Mouse (Mus musculus) liver, embryonic 11.5 days (tissue): ENCODE results near the gene Lman1l. TPM values are rescaled to one million over a fixed set of nuclear protein-coding genes. Genes with fewer than 3 reads are reported as not detected.
A peak's percentile ranks its signal among the peaks of the same experiment; 100 is the strongest.

Source experiments
- ATAC-seq: fragments of 200-750 bp; cut with Nextera tagmentation; replicated peaks from 2 replicates; pipeline ENCODE4 v1.8.0; 2017; ENCODE audit warnings: moderate number of reproducible peaks, mild to moderate bottlenecking, moderate TSS enrichment, moderate library complexity; ENCODE audit not compliant: low FRiP score
- DNase-seq: peaks from one replicate; pipeline ENCODE4 v3.0.0-alpha.2; 2017; ENCODE audit warnings: low spot score
- H3K27ac ChIP-seq: fragments of 300-500 bp; sonication (generic); 2 replicates; pipeline ENCODE4 v1.5.1; 2014; ENCODE audit warnings: mild to moderate bottlenecking, low read depth, low read length, control low read depth
- H3K27me3 ChIP-seq: fragments of 300-500 bp; sonication (generic); replicated peaks from 2 replicates; pipeline ENCODE4 v1.6.1; 2014; ENCODE audit warnings: low read length, mixed read lengths; ENCODE audit not compliant: control insufficient read depth, insufficient read depth
- H3K36me3 ChIP-seq: fragments of 300-500 bp; sonication (generic); 2 replicates; pipeline ENCODE4 v1.6.1; 2014; ENCODE audit warnings: mild to moderate bottlenecking, low read length, moderate library complexity, mixed read lengths; ENCODE audit not compliant: control insufficient read depth, insufficient read depth
- H3K4me1 ChIP-seq: fragments of 300-500 bp; sonication (generic); replicated peaks from 2 replicates; pipeline ENCODE4 v1.6.1; 2014; ENCODE audit warnings: low read length, mixed read lengths; ENCODE audit not compliant: control insufficient read depth, insufficient read depth
- H3K4me2 ChIP-seq: fragments of 300-500 bp; sonication (generic); 2 replicates; pipeline ENCODE4 v1.6.1; 2014; ENCODE audit warnings: mild to moderate bottlenecking, control low read depth, moderate library complexity
- H3K4me3 ChIP-seq: fragments of 300-500 bp; sonication (generic); 2 replicates; pipeline ENCODE4 v1.5.1; 2014; ENCODE audit warnings: low read depth, low read length, control low read depth
- H3K9ac ChIP-seq: fragments of 300-500 bp; sonication (generic); 2 replicates; pipeline ENCODE4 v1.6.1; 2014; ENCODE audit warnings: low read depth, low read length, control low read depth
- H3K9me3 ChIP-seq: fragments of 300-500 bp; sonication (generic); 2 replicates; pipeline ENCODE4 v1.6.1; 2016; ENCODE audit warnings: low read length, inconsistent platforms, mixed read lengths; ENCODE audit not compliant: control insufficient read depth
- WGBS: fragments of 180-500 bp; shearing (Covaris S2); extraction: QIAGEN DNeasy Blood & Tissue Kit; methylation state at CpG from one replicate; pipeline ENCODE4 v1.1.7; 2014; 5-methylcytosine and 5-hydroxymethylcytosine counted together
- polyA plus RNA-seq: library from polyadenylated mRNA; unstranded; fragments of >200 nt; fragmentation: Nextera tagmentation; extraction: Ambion mirVana; gene quantifications from 2 replicates; pipeline ENCODE4 v1.2.1, GENCODE M21; 2014

The Lman1l gene
- polyA plus RNA-seq, 1 experiment from 2014 or later = not detected

DNA sequence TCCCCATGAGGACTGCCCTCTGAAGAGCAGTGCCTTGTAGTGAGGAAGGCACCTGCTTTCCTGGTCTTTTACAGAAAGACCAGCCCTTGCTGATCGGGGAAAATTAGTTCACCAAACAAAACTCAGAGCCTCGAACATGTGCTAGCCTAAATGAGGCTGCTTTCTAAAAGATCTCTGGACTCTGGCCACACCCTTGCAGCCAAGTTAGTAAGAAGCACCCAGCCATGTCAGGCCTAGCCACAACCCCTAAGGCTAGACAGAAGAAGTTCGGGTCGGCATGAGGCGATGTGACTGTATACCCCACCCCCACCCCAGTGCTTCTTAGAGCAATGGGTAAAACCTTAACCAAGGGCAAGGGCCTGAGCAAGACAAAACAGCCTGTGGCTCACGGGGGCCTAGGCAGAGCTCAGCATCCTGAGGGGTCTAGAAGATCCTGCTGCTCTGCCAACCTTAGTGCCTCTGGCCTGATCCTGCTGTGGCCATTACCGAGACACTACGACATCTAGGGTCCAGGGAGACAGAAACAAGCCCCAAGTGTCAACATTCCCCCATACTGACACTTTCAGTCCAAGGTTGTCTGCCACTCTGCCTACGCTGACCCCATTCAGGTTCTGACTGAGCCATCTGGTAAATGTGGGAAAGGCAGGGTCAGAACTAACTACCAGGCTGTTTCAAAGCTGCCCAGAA lies 22.7 kb upstream of the Lman1l start:
- WGBS = 31% methylated on average over 9 of the region's 9 CpGs
- ATAC-seq (no peak), DNase-seq (no peak)
- H3K4me1 ChIP-seq = peaks cover 78% of the 10 kb centered on the region
- peak overlapping the region; percentile 97 for H3K27ac ChIP-seq
- H3K4me2 ChIP-seq = peak overlapping the region; percentile 94
- H3K27me3 ChIP-seq = no peaks in the 10 kb centered on the region
- H3K4me3 ChIP-seq = peak overlapping the region; percentile 98
- H3K9me3 ChIP-seq = no peaks in the 10 kb centered on the region
- H3K36me3 ChIP-seq = peaks cover 4% of the 10 kb centered on the region; the same call in 1 of the 2 replicates
- H3K9ac ChIP-seq = peak overlapping the region; percentile 97

DNA sequence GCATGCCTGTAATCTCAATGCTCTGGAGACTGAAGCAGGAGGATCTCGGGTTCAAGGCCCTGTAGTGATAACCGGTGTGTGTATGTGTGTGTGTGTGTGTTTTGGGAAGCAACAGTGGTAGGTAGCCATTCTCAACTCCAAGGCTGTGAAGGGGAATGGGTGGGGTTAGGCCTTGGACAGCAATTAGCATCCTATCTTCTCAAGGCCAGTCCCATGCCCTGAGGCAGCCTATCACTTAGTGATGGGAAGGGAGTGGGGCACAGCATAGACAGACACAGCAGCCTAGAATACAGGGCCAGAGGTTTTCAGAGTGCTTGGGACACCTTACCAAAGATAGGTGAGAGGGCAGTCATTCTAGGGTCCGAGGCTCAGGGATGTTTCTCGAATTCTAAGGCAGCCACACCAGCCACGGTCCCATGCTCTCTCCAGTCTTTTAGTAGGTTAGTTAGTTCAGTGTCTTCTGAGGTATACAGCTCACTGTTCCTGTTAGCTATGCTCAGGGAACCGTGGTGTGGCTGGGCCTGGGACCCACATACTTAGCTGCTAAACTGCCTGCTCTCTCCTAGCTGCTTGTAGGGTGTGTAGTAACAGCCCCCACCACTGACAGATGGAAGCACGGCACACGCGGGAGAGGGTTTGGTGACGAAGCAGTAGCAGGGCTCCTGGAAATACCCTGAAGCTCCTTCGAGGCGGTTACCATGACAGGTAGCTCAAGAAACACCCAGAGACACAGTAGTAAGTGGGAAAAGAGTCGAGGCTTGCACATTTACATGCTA lies 21.4 kb upstream of the Lman1l start:
- H3K4me3 ChIP-seq = 0 out of 2 replicates have a peak overlapping the region, but pooled peaks have one; percentile 98
- no peak for DNase-seq
- peak overlapping the region; percentile 87 for H3K27ac ChIP-seq
- H3K4me1 ChIP-seq = peaks cover 82% of the 10 kb centered on the region
- H3K9me3 ChIP-seq = no peaks in the 10 kb centered on the region
- 0 out of 2 replicates have a peak overlapping the region, but pooled peaks have one; percentile 7 for H3K9ac ChIP-seq
- WGBS = 81% methylated on average over 13 of the region's 13 CpGs
- no peaks in the 10 kb centered on the region for H3K27me3 ChIP-seq
- peak overlapping the region; percentile 94 for H3K4me2 ChIP-seq
- ATAC-seq = no peak
- peaks cover 4% of the 10 kb centered on the region; the same call in 1 of the 2 replicates for H3K36me3 ChIP-seq

DNA sequence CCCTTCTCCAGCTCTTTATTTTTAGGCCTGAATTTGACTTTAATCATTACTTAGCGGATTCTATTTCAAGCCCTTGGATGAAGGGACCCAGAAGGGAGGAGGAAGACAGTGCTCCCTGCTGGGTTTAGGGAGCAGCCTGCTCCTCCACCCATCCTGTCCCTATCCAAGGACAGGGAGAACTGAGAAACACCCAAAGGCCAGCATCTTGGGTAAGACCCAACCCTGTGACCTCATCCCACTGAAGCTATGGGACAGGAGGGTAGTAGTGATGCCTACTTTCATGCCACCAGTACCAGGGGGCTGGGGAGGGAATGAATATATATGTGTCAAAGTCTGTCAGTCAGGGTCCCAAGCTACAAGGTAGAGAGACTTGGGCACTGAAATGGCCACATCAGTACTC lies 20.4 kb upstream of the Lman1l start:
- 83% methylated on average over 1 of the region's 1 CpGs for WGBS
- Histone ChIP-seq H3K4me1 (peaks cover 78% of the 10 kb centered on the region), H3K4me3 (peak overlapping the region; percentile 38), H3K9me3 (no peaks in the 10 kb centered on the region), H3K27me3 (no peaks in the 10 kb centered on the region), H3K9ac (peak overlapping the region; percentile 34; the same call in 1 of the 2 replicates), H3K27ac (peak overlapping the region; percentile 87), H3K4me2 (peak overlapping the region; percentile 73), H3K36me3 (peaks cover 4% of the 10 kb centered on the region; the same call in 1 of the 2 replicates)
- no peak for DNase-seq
- no peak for ATAC-seq

DNA sequence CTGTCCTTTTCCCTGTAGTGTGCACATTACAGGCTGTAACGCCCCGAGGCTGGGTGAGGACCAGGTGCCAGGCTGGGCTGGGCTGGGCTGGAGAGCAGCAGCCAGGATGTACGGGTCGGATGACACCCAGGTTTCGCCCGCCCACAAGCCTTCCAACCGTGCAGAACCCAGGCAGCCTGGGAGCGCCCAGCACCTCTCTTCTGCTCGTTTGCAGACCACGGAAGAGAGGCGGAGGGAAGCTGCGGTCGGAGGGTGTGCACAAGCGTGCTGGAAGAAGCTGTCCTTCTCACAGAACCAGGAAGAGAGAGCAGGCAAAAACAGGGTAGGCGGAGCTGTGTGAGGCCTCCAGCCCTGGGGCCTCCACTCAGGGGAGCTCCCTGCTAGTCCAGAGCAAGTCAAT lies 19.8 kb upstream of the Lman1l start:
- peak overlapping the region; percentile 38 for H3K4me3 ChIP-seq
- ATAC-seq (peak; percentile 56), DNase-seq (no peak)
- no peaks in the 10 kb centered on the region for H3K27me3 ChIP-seq
- H3K36me3 ChIP-seq = peaks cover 4% of the 10 kb centered on the region; the same call in 1 of the 2 replicates
- no peaks in the 10 kb centered on the region for H3K9me3 ChIP-seq
- H3K4me1 ChIP-seq = peaks cover 76% of the 10 kb centered on the region
- 14% methylated on average over 15 of the region's 15 CpGs for WGBS
- peak overlapping the region; percentile 57 for H3K9ac ChIP-seq
- H3K4me2 ChIP-seq = peak overlapping the region; percentile 73
- H3K27ac ChIP-seq = peak overlapping the region; percentile 87

DNA sequence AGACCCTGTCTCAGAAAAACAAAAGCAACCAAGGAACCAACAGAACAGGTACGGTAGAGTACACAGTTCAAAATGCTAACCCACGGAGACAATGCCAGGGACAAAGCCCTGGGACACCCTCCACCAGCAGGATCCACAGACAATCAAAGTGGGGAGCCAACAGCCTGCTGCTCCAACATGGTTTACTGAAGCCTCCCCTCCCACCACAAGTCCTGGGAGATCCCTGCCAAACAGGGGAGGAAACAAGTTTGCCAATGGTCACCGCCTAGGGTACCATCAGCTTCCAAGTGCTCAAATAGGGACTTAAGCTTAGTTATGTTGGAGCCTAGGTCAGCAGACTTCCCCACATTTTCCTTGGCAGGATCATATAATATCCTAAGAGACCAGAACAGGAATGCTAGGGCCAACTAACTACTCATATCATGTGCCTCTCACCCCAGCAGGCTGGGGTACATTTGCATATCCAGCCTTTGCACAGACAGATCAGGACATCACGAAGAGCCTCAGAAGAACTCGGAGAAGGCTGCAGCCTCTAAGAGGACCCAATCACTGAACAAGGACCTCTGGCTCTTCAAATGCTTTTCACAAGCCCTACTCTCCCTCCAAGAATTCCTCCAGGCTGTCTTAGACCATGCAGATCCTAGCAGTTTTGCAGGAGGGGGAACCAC lies 19.2 kb upstream of the Lman1l start:
- Histone ChIP-seq H3K4me2 (peak overlapping the region; percentile 73), H3K9ac (peak overlapping the region; percentile 57), H3K36me3 (peaks cover 4% of the 10 kb centered on the region; the same call in 1 of the 2 replicates), H3K27me3 (no peaks in the 10 kb centered on the region), H3K9me3 (no peaks in the 10 kb centered on the region), H3K4me1 (peaks cover 76% of the 10 kb centered on the region), H3K4me3 (peak overlapping the region; percentile 38), H3K27ac (peak overlapping the region; percentile 87)
- ATAC-seq = no peak
- WGBS = 62% methylated on average over 5 of the region's 5 CpGs
- no peak for DNase-seq

DNA sequence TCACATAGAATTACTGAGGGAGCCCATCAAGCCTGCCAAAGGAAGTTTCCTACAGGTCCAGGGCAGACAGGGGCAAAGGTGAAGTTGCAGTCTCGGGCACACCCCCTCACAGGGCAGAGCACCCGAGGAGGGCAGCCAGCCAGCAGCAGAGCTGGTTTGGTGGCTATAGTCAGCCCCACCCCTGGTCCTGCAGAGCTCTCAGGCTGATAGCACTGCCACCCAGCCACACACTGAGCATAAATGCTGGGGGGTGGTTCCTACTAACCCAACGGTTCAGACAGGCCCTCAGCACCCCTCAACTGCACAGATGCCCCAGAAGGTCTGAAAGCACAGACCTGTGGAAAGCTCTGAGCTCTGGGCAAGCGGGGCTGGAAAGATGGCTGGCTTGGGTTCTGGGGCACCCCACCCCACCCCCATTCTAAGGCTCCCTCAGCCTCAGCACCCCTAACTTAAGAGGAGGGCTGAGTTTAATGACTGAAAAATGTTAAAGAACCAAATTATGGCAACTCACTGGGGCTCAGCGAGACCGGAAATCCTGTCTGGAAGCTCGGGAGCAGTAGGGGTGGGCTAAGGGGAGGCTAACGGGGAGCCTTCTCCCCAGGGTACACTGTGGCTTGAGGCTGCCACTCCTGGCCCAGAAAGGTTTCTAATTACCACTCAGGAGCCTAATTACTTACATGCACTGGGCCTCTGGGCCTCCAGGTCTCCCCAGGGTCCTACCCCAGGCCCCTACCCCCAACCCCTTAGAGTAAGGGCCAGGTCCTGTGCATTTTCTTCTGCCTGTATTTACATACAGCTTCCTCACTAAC lies 18.3 kb upstream of the Lman1l start:
- Histone ChIP-seq H3K9me3 (no peaks in the 10 kb centered on the region), H3K27ac (peak overlapping the region; percentile 87), H3K9ac (peak overlapping the region; percentile 57), H3K27me3 (no peaks in the 10 kb centered on the region), H3K4me2 (peak overlapping the region; percentile 73), H3K4me3 (peak overlapping the region; percentile 3), H3K4me1 (peaks cover 77% of the 10 kb centered on the region), H3K36me3 (peaks cover 4% of the 10 kb centered on the region; the same call in 1 of the 2 replicates)
- no peak for DNase-seq
- 26% methylated on average over 8 of the region's 8 CpGs for WGBS
- ATAC-seq = peak; percentile 83

DNA sequence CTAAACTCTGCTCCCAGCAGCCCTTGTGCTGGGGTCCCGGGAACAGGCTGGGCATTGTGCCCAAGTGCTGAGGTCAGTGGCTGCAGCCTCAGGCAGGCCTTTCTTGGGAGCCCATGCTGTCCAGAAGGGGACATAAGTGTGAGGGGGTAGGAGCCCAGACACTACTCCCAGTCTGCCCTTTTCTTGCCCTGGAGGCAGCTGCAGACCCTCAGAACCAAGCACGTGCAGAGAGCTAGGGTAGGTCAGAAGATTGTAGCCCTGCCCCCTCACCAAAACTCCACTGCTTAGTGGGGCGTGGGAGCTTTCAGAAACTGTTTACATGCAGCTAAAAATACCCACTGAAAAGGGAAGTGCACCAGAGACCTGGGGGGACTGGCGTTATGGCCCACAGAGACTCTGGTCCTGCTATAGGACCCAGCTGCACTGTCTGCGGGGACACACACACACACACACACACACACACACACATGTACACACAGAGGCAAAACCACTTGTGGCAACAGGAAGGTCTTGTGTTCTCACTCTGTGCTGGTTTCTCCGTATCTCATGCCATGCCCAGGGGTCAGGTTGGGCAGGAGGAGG lies 17.3 kb upstream of the Lman1l start:
- Histone ChIP-seq H3K4me2 (peak overlapping the region; percentile 73), H3K4me3 (peak overlapping the region; percentile 5; the same call in 1 of the 2 replicates), H3K9me3 (no peaks in the 10 kb centered on the region), H3K36me3 (peaks cover 4% of the 10 kb centered on the region; the same call in 1 of the 2 replicates), H3K4me1 (peaks cover 69% of the 10 kb centered on the region), H3K9ac (peak overlapping the region; percentile 57), H3K27ac (peak overlapping the region; percentile 87; the same call in 1 of the 2 replicates), H3K27me3 (no peaks in the 10 kb centered on the region)
- 29% methylated on average over 6 of the region's 6 CpGs for WGBS
- ATAC-seq (no peak), DNase-seq (no peak)
